In the genomic region with DNA sequence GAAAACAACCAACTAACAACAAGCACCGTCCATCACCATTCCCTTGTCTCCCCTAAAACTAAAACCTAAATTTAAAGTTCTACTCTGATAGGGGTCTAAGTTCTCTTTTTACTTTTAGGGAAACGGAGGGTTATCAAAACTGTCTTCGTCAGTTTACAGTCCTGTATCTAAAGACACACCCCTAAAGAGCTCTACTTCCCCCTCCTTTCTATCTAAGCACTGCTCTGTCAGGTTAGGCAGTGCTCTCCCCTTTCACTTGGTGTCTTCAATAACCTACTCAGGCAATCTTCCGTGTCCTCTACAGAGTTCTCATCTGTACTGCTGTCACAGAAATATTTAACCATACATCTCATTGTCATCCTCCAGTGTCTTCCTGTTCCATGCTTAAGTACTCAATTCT, we compare ENCODE assay signal across 24 mouse cellular contexts. TPM values are rescaled to one million over a fixed set of nuclear protein-coding genes. Genes with fewer than 3 reads are reported as not detected.
DNase-seq lines count a peak whose midpoint lies in the region; ATAC-seq and TF ChIP-seq lines count a peak whose summit lies in the region.
"Had no signal": no experiment of that assay in that cellular context is flagged by ENCODE, and none has a peak within 500 bp of the region (broad histone marks: within the 10 kb centered on the region; RNA-seq: fewer than 3 reads in every experiment).

No protein-coding gene starts in this region.

- no peak for TF ChIP-seq CTCF in MEL (IDR thresholded peaks at IDR 0.05 in 2 of 3, conservative IDR thresholded peaks at IDR 0.05 in 1 of 3; ENCODE audit: control insufficient read depth in 1 of 3, insufficient read depth in 1 of 3, low read depth in 2 of 3, low read length in 3 of 3, poor library complexity in 1 of 3, severe bottlenecking in 1 of 3)

- H3K4me2 ChIP-seq in forebrain, embryonic 11.5 days (ENCODE audit: low read depth, low read length, severe bottlenecking): no peak overlapping the region

- 0 out of 2 replicates have a peak, but pooled peaks have one; percentile 52 for ATAC-seq in megakaryocyte-erythroid progenitor cell, adult 5-6 weeks (replicated peaks; ENCODE audit: low FRiP score, low TSS enrichment, poor library complexity, severe bottlenecking)
- ATAC-seq in forebrain, embryonic 11.5 days (replicated peaks; ENCODE audit: low FRiP score): no peak
- ATAC-seq: activated CD4-positive, CD25-positive, alpha-beta regulatory T cell, adult 4 months; CD4-positive, CD25-positive, alpha-beta regulatory T cell, adult 4 months; Patski had no signal

- 90% methylated on average over 4 of the region's 4 CpGs for WGBS in hindbrain, embryonic 10.5 days
- 96% methylated on average over 4 of the region's 4 CpGs for WGBS in forebrain, embryonic 11.5 days

- H3K36me3 ChIP-seq in MEL (ENCODE audit: control insufficient read depth in 1 of 2, insufficient read depth in 2 of 2, low read length in 2 of 2): peaks cover 3 to 15% of the 10 kb centered on the region in 2 experiments
- peaks cover 71% of the 10 kb centered on the region for H3K36me3 ChIP-seq in hindbrain, embryonic 10.5 days
- H3K36me3 ChIP-seq in forebrain, embryonic 11.5 days (ENCODE audit: control insufficient read depth, insufficient read depth, low read length): no peaks in the 10 kb centered on the region; the same call in 1 of the 2 replicates

- no peaks in the 10 kb centered on the region for H3K9me3 ChIP-seq in MEL (replicated peaks; ENCODE audit: insufficient read depth, low read length)
- H3K9me3 ChIP-seq in hindbrain, embryonic 10.5 days: no peaks in the 10 kb centered on the region
- no peaks in the 10 kb centered on the region for H3K9me3 ChIP-seq in forebrain, embryonic 11.5 days (ENCODE audit: control insufficient read depth, low read length)
- H3K9me3 ChIP-seq: G1E had no signal

- DNase-seq in MEL (ENCODE audit: low read depth, low spot score) (peak; percentile 56), MEL-GATA-1-ER (ENCODE audit: extremely low read depth, low read depth) (peak; percentile 18)
- no peak for DNase-seq in hindbrain, embryonic 10.5 days (ENCODE audit: low spot score)
- DNase-seq in adrenal gland, adult 18-20 months (ENCODE audit: low spot score in 2 of 2): no peak
- no peak for DNase-seq in forebrain, embryonic 11.5 days (ENCODE audit: low spot score)
- DNase-seq: adrenal gland, adult 2 months; adrenal gland, adult 8-10 months; adrenal gland, postnatal 10 days; adrenal gland, postnatal 14 days; adrenal gland, postnatal 25 days; adrenal gland, postnatal 36 days; B cell, adult 2 months; cerebellum, adult 11 months; cerebellum, adult 11-12 months; cerebellum, adult 18-20 months; cerebellum, adult 2 months; cerebellum, adult 8-10 months; cerebellum, adult 9-10 months had no signal

- no peak for TF ChIP-seq EP300 in MEL (IDR thresholded peaks at IDR 0.05; ENCODE audit: low read depth in 1 of 2, low read length in 2 of 2)

- TF ChIP-seq RAD21 in MEL (IDR thresholded peaks at IDR 0.05; ENCODE audit: low read depth, low read length): no peak

- peaks cover 0 to 3% of the 10 kb centered on the region in 2 experiments; a peak in 1 of 4 replicates for H3K4me1 ChIP-seq in MEL (ENCODE audit: control insufficient read depth in 1 of 2, insufficient read depth in 2 of 2, low read length in 2 of 2)
- H3K4me1 ChIP-seq in hindbrain, embryonic 10.5 days (replicated peaks): no peaks in the 10 kb centered on the region
- no peaks in the 10 kb centered on the region for H3K4me1 ChIP-seq in forebrain, embryonic 11.5 days (replicated peaks; ENCODE audit: control insufficient read depth, insufficient read depth, low read length)

- H3K9ac ChIP-seq in MEL (ENCODE audit: control insufficient read depth, low read depth, low read length, poor library complexity, severe bottlenecking): no peak overlapping the region
- no peak overlapping the region for H3K9ac ChIP-seq in forebrain, embryonic 11.5 days (ENCODE audit: low read length)

- no peak for TF ChIP-seq POLR2A in MEL (IDR thresholded peaks at IDR 0.05; ENCODE audit: control insufficient read depth in 1 of 2, insufficient read depth in 1 of 2, low read depth in 1 of 2, low read length in 2 of 2, poor library complexity in 1 of 2)

- H3K79me2 ChIP-seq in MEL (ENCODE audit: control insufficient read depth, insufficient read depth, low read length, poor library complexity): no peaks in the 10 kb centered on the region

- no peaks in the 10 kb centered on the region for H3K27me3 ChIP-seq in MEL (ENCODE audit: control insufficient read depth in 1 of 2, insufficient read depth in 2 of 2, low read length in 2 of 2)
- H3K27me3 ChIP-seq in hindbrain, embryonic 10.5 days (ENCODE audit: insufficient read depth, poor library complexity, severe bottlenecking): no peaks in the 10 kb centered on the region
- H3K27me3 ChIP-seq in forebrain, embryonic 11.5 days (ENCODE audit: control insufficient read depth, insufficient read depth, low read length): no peaks in the 10 kb centered on the region
- H3K27me3 ChIP-seq: CH12.LX, Patski had no signal

- H3K4me3 ChIP-seq in MEL (ENCODE audit: control insufficient read depth in 1 of 2, insufficient read depth in 1 of 2, low read depth in 2 of 2, low read length in 2 of 2): no peak overlapping the region
- H3K4me3 ChIP-seq in hindbrain, embryonic 10.5 days: no peak overlapping the region
- no peak overlapping the region for H3K4me3 ChIP-seq in forebrain, embryonic 11.5 days (ENCODE audit: low read depth, low read length)

- no peak overlapping the region for H3K27ac ChIP-seq in MEL (ENCODE audit: control insufficient read depth, low read depth, low read length)
- no peak overlapping the region for H3K27ac ChIP-seq in hindbrain, embryonic 10.5 days
- no peak overlapping the region for H3K27ac ChIP-seq in forebrain, embryonic 11.5 days (ENCODE audit: low read depth, low read length)

TF ChIP-seq in MEL, 35 proteins besides CTCF, POLR2A, EP300 and RAD21:
- TF ChIP-seq ZC3H11A (IDR thresholded peaks at IDR 0.05; ENCODE audit: low read depth, low read length) (no peak), POLR2AphosphoS2 (IDR thresholded peaks at IDR 0.05; ENCODE audit: low read length) (no peak), MAFK (IDR thresholded peaks at IDR 0.05; ENCODE audit: borderline replicate concordance, low read depth, low read length) (no peak), USF1 (IDR thresholded peaks at IDR 0.05; ENCODE audit: low read depth, low read length) (no peak), SMC3 (IDR thresholded peaks at IDR 0.05; ENCODE audit: low read depth, low read length) (no peak), E2F4 (IDR thresholded peaks at IDR 0.05; ENCODE audit: borderline replicate concordance, low read depth, low read length) (no peak), BHLHE40 (IDR thresholded peaks at IDR 0.05; ENCODE audit: borderline replicate concordance, low read depth, low read length) (no peak), UBTF (IDR thresholded peaks at IDR 0.05; ENCODE audit: borderline replicate concordance, insufficient read depth, low read depth, low read length) (no peak), USF2 (IDR thresholded peaks at IDR 0.05; ENCODE audit: borderline replicate concordance in 1 of 2, insufficient read depth in 1 of 2, low read depth in 1 of 2, low read length in 2 of 2) (no peak), MEF2A (IDR thresholded peaks at IDR 0.05; ENCODE audit: extremely low read depth, insufficient replicate concordance, low read depth, low read length, poor library complexity, severe bottlenecking) (no peak), MXI1 (IDR thresholded peaks at IDR 0.05; ENCODE audit: low read depth, low read length) (no peak), RCOR1 (IDR thresholded peaks at IDR 0.05; ENCODE audit: low read depth, low read length) (no peak), HCFC1 (IDR thresholded peaks at IDR 0.05; ENCODE audit: low read depth, low read length) (no peak)
TF ChIP-seq in MEL: peak in this region for 0.

RNA-seq across cellular contexts. Expression of gene Copb1, which starts 34.1 kb away (rescaled TPM):
- 50.1 and 56.2 TPM in 2 replicates for total RNA-seq in MEL (2012; rRNA removed)
- 100 to 1,000 TPM in 1 of 2 experiments, 10 to 100 TPM in 1; 61.3 to 405 TPM for polyA plus RNA-seq in MEL (2012; ENCODE audit: insufficient read depth in 1 of 2, insufficient read length in 2 of 2, low read depth in 1 of 2, low replicate concordance in 2 of 2, missing spikeins in 1 of 2)
- total RNA-seq in megakaryocyte-erythroid progenitor cell, adult 5-6 weeks (2014; fragmentation: Nextera tagmentation): 69.9 and 92.9 TPM in 2 replicates
- 69.6 and 89.7 TPM in 2 replicates for total RNA-seq in megakaryocyte-erythroid progenitor cell, adult 5-6 weeks (2017)
- polyA plus RNA-seq in hindbrain, embryonic 10.5 days (2016; fragmentation: Nextera tagmentation; extraction: Ambion mirVana): 90.5 and 93.6 TPM in 2 replicates
- 100 to 1,000 TPM; 113 to 123 TPM for total RNA-seq in adrenal gland, adult 18-20 months (2021)
- polyA plus RNA-seq in forebrain, embryonic 11.5 days (2014; fragmentation: Nextera tagmentation; extraction: Ambion mirVana): 102 and 117 TPM in 2 replicates

RNA-seq across cellular contexts. Expression of gene Psma1, which starts 55.5 kb away (rescaled TPM):
- total RNA-seq in MEL (2012; rRNA removed): 324 and 400 TPM in 2 replicates
- polyA plus RNA-seq in MEL (2012; ENCODE audit: insufficient read depth in 1 of 2, insufficient read length in 2 of 2, low read depth in 1 of 2, low replicate concordance in 2 of 2, missing spikeins in 1 of 2): 100 to 1,000 TPM in 1 of 2 experiments, not detected in 1; 282 TPM
- total RNA-seq in megakaryocyte-erythroid progenitor cell, adult 5-6 weeks (2014; fragmentation: Nextera tagmentation): 201 and 286 TPM in 2 replicates
- total RNA-seq in megakaryocyte-erythroid progenitor cell, adult 5-6 weeks (2017): 276 and 352 TPM in 2 replicates
- 481 and 500 TPM in 2 replicates for polyA plus RNA-seq in hindbrain, embryonic 10.5 days (2016; fragmentation: Nextera tagmentation; extraction: Ambion mirVana)
- total RNA-seq in adrenal gland, adult 18-20 months (2021): 100 to 1,000 TPM; 149 to 179 TPM
- 476 and 477 TPM in 2 replicates for polyA plus RNA-seq in forebrain, embryonic 11.5 days (2014; fragmentation: Nextera tagmentation; extraction: Ambion mirVana)

Comparison
In these comparisons a context has a peak if more than half of its experiments do, and no peak if none do; other contexts are left out.
1. DNase-seq: peak in MEL (single experiment) and MEL-GATA-1-ER (single experiment); none in hindbrain, embryonic 10.5 days (single experiment), adrenal gland, adult 18-20 months (0 of 2) and forebrain, embryonic 11.5 days (single experiment).